Mouse (Mus musculus) B cell, adult 2 months (primary cell): ENCODE measurements around the gene Bcl9l.
"Not testable (repeated sequence)": the region's sequence is repeated elsewhere in the genome, so short reads cannot be mapped to it uniquely, and the experiment has no call there.

Source experiments
- DNase-seq, 2 experiments: peaks; one replicate each; pipeline ENCODE4 v3.0.0; 2022

Bcl9l gene

GRCm38 (mm10) chr9:44482552-44482951 is at the start of gene Bcl9l:
Bcl9l (plus strand) TSS chr9:44482825.
- peak; percentile 87 to 89 for DNase-seq

- peak; percentile 66 to 67 for DNase-seq
Observed at GRCm38 (mm10) chr9:44435747-44436146, 46.9 kb upstream of the Bcl9l start.

GRCm38 (mm10) chr9:44440961-44441360 is 41.7 kb upstream of the Bcl9l start, which contains the start of gene Foxr1:
Foxr1 (minus strand) TSS chr9:44441136.
- no peak for DNase-seq

DNA sequence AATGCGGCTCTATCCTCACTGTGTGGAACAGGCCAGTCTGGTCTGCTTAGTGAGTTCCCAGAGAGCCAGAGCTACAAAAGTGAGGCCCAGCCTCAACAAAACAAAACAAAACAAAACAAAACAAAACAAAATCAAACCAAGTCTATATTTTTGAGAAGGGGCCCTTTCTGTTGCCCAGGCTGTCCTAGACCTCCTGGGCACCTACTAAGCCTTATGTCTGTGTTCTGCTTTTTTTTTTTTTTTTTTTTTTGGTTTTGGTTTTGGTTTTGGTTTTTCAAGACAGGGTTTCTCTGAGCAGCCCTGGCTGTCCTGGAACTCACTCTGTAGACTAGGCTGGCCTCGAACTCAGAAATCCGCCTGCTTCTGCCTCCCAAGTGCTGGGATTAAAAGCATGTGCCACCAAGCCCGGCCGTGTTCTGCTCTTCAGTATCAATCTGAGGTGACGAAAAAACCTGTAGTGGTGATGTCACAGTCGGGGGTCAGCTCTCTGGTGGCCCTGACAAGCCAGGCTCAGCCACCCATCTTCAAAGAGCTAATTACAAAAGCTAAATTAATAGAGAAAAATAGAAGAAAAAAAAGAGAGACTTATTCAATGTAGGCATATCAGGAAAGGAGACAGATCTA is 38.1 kb upstream of the Bcl9l start:
- not testable (repeated sequence) for DNase-seq

DNA sequence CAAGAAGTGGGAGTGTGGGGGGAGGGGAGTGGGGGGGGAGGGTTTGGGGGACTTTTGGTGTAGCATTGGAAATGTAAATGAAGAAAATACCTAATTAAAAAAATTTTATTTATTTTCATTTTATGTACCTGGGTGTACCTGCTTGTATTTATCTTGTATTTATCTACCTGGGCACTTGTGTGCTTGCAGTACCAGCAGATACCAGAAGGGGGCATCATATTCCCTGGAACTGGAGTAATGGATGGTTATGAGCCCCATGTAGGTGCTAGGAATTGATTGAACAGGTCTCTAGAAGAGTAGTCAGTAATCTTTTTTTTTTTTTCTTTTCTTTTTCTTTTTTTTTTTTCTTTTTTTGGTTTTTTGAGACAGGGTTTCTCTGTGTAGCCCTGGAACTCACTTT is 32.2 kb upstream of the Bcl9l start:
- peak; percentile 61 to 66 for DNase-seq

DNA sequence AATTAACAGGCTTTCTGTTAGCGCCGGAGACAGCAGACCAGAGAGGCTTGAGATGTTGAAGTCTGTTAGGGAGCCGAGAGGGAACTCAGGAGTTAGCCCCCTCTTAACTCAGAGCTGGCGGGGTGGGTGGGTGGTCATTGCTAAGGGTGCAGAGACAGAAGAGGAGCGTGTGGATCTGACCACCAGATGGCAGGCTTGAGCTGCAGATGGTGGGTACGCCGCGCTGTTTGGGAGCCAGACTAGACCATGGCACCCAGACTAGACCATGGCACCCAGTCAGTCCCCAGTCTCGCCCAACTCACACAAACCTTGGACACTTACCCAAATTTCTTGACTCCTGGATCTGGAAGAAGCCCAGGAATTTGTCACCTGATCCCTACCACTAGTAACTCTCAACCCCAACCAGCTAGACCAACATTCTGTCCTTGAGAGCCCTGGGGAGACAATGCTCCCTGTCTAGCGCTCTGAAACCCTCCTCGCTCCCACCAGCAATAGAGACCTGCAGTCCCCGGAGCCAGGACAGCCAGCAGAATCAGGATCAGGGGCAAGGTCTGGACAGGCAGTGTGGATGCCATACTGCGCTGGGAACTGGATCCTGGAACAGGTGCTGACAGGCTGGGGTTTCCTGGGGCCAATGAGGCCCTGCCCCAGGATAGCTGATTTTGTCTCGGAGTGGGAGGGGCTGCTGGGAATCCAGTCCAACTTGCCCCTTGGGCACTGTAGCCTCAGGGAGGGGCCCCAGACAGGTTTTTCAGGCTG is 28.3 kb upstream of the Bcl9l start:
- DNase-seq = peak; percentile 92

DNA sequence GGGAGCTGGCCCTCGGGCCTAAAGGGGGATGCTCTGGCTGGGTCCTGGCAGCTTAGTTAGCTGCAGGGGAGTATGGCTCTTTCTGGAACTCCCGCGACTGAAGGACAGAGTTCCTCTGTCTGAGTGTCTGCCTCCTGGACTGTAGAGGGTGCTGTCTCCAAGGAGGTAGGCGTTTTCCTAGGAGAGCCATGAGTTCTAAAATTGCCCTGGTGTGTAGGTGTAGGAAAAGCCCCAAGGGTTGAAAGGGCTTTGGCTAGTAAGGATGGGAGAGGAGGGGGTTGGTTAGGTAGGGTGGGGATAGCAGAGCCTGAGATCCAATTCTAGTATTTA is 27.8 kb upstream of the Bcl9l start, which contains the start of gene Upk2:
Gene Upk2, minus strand, starts transcription at position 86 of the 330 bp plus-strand sequence.
- no peak for DNase-seq

DNA sequence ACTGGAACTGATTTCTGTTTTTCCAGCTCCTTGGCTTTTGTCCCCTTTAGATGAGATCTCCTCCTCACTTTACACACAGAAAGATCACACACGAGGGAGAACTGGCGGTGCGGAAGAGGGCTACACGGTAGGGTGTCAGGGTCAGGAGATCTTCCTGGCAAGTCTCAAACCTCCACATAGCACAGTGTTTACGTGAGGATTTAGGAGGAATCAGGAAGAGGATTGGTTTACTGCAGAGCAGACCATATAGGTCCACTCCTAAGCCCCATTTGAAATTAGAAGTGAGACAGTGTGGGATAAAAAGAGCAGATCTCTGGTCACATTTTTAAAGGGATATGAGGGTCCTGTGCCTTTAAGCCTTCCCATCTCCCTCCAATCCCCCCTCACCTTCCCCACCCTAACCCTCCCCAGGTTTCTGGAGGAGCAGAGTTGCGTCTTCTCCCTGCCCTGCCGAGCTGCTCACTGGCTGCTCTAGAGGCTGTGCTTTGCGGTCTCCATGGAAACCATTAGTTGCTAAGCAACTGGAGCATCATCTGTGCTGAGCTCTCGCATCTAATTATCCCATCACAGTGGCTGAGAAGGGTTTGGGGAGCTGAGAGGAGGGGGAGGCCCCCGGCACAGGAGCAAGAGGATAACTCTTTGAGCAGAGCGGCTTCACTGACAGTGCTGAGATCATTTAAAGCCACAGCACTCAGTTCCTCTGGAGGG is 25.4 kb upstream of the Bcl9l start:
- no peak for DNase-seq

DNA sequence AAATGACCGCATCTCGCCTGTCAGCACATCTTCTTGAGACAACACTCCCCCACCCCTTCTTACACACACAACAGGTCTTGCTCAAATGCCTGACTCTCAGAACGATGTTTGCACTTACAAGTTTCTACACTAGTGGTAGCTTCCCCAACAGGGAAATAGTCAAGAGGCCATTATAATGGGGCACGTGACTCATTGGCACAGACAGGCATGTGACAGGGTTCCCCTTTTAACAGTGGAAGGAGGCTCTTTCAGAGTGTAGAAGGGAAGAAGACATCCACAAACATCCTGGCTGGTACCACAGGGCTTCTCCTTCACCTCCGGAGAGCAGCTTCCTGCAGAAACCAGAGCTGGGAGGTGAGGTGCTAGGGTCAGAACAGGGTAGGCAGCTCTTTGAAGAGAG is 20.7 kb upstream of the Bcl9l start:
- DNase-seq = peak; percentile 28 to 52

DNA sequence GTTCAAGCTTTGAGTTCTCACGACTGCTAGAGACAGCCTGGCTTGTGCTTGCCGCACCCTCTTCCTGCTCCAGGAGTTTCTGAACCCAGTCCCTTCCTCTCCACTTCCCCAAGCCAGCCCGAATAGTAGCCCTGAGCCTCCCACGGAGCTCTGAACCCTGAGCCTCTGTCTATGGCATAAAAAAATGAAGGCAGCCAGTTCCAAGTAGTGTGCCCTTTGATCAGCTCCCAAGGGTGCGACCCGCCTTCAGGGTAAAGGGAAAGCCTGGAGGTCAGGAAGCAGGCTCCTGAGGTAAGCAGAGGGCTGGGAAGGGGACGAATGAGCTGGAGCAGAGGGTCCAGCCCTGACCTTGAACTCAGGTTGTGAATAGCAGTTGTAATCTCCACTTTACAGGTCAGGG is 14.4 kb upstream of the Bcl9l start:
- no peak for DNase-seq

DNA sequence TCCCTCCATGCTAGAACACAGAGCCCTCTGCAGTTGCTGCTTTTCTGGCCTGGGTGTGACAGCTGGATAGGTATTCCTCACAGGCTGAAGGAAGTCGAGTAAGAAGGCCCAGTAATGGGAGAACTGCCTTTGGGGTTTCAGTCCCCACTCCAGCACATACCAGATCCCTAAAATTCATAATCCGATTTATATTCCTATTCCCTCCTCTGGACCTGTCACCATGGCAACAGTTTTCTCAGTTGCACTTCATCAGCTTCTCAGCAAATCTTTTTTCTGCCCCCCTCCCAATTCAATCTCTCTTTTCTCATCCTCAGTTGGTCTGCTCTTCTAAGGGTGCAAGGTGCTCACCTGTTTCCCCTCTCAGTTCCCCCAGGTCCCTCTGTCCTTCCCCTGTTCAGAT is 13.8 kb upstream of the Bcl9l start:
- no peak for DNase-seq

DNA sequence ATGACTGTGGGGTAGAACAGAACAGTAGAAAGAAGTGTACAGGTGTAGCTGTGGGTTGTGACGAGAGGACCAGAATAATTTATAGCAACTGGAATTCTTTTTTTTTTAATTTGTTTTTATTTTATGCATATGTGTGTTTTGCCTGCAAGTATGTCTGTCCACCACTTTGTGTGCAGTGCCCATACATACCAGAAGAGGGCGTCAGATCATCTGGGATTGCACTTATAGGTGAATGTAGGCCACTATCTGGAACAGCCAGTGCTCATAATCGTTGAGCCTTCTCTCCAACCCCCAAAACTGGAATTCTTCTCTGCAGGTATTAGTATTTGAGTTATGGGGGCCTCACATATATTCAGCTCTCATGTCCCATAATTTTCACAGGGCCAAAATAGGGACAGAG is 9.4 kb upstream of the Bcl9l start:
- DNase-seq = peak; percentile 42

GRCm38 (mm10) chr9:44474327-44474726 is 8.3 kb upstream of the Bcl9l start:
- DNase-seq = no peak

DNA sequence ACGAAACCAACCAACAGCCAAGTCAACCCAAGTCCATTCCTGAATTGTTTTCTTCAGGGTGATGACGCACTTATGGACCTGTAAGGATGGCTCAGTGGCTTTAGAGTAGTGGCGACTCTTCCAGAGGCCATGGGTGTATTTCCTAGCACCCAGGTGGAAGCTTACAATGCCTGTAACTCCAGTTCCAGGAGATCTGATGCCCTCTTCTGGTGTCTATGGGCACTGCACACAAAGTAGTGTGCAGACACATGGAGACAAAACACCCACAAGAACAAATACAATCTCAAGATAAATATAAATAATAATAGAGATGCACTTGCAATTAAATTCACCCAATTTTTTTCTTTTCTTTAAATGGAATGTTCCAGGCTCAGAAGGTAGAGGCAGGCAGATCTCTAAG is 6.7 kb upstream of the Bcl9l start:
- no peak for DNase-seq

DNA sequence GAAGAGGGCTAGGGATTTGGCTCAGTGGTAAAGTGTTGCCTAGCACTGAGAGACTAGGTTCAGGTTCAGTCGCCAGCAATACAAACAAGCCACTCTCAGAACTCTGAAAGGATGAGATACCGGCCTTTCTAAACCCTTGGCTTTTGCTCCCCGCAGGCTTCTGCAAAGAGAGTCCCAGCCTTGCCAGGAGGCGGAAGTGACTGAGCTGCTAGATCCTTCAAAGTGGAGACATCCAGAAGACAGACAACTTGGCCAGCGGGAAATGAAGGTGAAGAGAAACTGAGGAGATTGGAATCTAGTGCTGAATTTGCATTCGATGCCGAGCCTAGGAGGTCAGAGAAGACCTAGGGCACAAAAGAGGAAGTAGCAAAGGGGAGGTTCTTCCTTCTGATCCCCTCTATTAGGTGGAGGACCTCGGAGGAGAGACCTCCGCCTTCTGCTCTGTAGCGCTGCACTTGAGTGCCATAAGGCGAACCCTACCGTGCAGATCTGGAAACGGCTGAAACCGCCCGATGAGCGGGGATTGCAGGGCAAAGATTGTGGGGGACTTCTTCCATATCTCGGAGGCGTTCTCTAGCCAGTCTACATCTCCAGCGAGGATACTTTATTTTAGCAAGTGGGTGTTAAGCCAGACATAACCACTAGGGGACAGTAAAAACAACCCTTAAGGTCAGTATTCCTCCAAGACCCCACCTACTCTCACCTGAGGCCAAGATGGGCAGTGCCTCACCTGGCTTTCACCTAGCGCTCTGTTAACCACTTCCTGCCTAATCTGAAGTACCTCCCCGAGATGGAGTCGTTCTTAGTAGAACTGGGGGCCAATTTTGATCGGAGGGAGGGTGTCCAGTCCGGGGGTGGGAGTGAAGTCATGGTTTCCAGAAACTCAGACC is 5.0 kb upstream of the Bcl9l start:
- DNase-seq = peak; percentile 76 to 82

DNA sequence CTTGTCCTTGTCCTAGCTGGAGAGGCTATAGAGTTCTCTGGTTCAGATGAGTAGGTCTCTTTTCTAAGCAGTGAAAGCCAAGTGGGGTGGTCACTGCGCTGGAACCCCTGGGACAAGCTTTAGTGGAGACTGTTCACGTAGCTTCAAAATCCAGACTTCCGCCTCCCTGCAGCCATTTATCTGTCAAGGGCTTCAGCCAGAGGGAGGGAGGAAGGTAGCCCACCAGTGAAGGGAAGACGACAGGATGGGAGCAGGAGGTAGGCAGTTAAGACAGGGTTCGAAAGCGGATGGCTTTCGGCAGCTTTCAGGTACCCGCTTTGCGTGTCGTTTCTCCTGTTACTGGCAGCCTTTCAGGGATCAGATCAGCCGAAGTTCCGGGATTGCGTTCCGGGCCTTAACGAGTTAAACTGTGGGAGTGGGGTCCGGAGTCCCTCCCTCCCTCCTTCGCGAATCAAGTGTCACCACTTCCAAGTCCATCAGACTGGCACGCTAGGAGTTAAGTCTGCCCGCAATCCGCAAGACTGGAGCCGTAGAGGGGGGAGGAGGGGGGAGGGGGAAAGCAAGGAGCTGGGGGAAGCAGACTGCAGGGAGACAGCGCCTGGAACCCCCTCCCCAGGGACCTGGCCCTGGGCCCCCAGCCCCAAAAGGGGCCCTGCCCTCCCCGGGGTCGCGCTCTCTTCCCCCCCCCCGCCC is 4.2 kb upstream of the Bcl9l start:
- peak in 1 of 2 experiments; percentile 31 for DNase-seq

- peak in 1 of 2 experiments; percentile 16 for DNase-seq
Observed at GRCm38 (mm10) chr9:44478959-44479605, 3.5 kb upstream of the Bcl9l start.

GRCm38 (mm10) chr9:44479628-44480428 is 2.8 kb upstream of the Bcl9l start:
- peak; percentile 77 for DNase-seq

DNA sequence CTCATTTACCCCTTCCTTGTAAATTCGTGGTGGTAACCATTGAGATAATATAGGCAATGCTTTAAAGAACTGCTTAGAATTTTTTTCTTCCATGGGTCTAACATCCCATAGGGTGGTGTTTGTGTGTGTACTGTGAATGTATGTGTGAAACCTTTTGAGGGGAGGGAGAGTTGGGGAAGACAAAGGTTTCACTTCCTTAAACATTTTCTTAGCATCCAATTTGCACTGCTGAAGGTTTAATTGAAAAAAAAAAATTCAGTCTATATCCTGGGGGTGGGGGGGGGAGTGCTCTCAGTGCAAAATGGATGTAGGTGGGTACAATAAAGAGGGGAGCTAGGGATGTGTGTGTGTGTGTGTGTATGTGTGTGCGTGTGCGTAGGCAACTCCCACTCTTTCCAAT is 513 bp upstream of the Bcl9l start:
- DNase-seq = no peak

DNA sequence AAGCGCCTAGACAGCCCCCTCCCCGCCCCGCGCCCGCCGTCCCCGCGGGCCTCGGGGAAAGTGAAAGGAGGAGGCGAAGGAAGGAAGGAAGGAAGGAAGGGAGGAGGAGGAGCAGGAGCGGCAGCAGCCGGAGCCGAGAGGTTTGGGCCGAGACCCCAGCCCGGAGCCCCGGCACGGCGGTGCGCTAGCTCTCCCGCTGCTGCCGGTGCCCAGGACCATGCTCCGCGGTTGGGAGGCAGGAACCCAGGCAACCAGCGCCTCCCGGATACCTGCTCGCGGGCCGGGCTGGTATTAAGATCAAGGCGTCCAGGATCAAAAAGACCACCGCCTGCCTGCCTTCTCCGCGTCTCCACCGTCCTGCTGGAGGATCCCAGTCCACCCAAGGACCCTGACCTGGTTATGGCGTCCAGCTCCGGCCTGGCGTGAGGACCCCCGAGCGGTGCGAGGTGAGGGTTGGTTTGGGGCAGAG is 450 bp downstream of the Bcl9l start:
- DNase-seq = peak; percentile 23 to 32
